Mouse (Mus musculus) intestine, embryonic 15.5 days (tissue): ENCODE results near the gene Dennd6a. TPM values are rescaled to one million over a fixed set of nuclear protein-coding genes. Genes with fewer than 3 reads are reported as not detected.
"Not testable (repeated sequence)": the region's sequence is repeated elsewhere in the genome, so short reads cannot be mapped to it uniquely, and the experiment has no call there.

Experiments used
- ATAC-seq: fragments of 200-750 bp; cut with Nextera tagmentation; 2 replicates; pipeline ENCODE4 v1.8.0; 2017; ENCODE audit warnings: moderate TSS enrichment, moderate library complexity
- H3K27ac ChIP-seq: fragments of 300-500 bp; sonication (generic); 2 replicates; pipeline ENCODE4 v1.5.1; 2015; ENCODE audit warnings: mild to moderate bottlenecking, inconsistent platforms
- H3K27me3 ChIP-seq: fragments of 300-500 bp; sonication (generic); replicated peaks from 2 replicates; pipeline ENCODE4 v1.6.1; 2015; ENCODE audit warnings: inconsistent platforms
- H3K36me3 ChIP-seq: fragments of 300-500 bp; sonication (generic); 2 replicates; pipeline ENCODE4 v1.6.1; 2015; ENCODE audit warnings: inconsistent platforms
- H3K4me1 ChIP-seq: fragments of 300-500 bp; sonication (generic); replicated peaks from 2 replicates; pipeline ENCODE4 v1.6.1; 2015; ENCODE audit warnings: inconsistent platforms
- H3K4me2 ChIP-seq: fragments of 300-500 bp; sonication (generic); replicated peaks from 2 replicates; pipeline ENCODE4 v1.6.1; 2015; ENCODE audit warnings: mild to moderate bottlenecking, inconsistent platforms
- H3K4me3 ChIP-seq: fragments of 300-500 bp; sonication (generic); replicated peaks from 2 replicates; pipeline ENCODE4 v1.5.1; 2015; ENCODE audit warnings: inconsistent platforms
- H3K9ac ChIP-seq: fragments of 300-500 bp; sonication (generic); 2 replicates; pipeline ENCODE4 v1.6.1; 2015; ENCODE audit warnings: inconsistent platforms
- H3K9me3 ChIP-seq: fragments of 300-500 bp; sonication (generic); 2 replicates; pipeline ENCODE4 v1.6.1; 2016; ENCODE audit warnings: inconsistent platforms
- WGBS: fragments of 180-500 bp; shearing (Covaris S2); methylation state at CpG from one replicate; pipeline ENCODE4 v1.1.7; 2015; 5-methylcytosine and 5-hydroxymethylcytosine counted together
- polyA plus RNA-seq: library from polyadenylated mRNA; unstranded; fragments of >200 nt; fragmentation: Nextera tagmentation; extraction: Ambion mirVana; gene quantifications from 2 replicates; pipeline ENCODE4 v1.2.1, GENCODE M21; 2015

The Dennd6a gene
- polyA plus RNA-seq, 1 experiment from 2014 or later = 32.0 TPM

DNA sequence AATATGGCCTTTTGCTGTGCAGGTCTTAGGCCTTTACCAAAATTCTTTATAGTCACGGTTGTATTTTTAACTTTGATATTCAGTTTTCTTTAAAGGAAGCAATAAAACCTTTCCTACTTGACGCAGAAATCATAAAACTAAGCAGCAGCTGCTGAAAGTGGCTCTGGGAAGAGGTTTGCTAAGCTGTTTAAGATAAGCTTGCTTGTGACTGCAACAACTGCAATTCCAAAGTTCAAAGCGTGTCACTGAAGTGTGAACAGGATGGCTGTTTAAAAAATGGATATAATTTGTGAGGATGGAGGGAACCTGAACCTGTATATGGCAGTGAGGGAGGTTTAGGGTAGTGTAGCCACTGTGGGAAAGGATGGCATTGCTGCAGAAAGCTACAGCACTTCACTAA, 88.4 kb downstream of the Dennd6a start:
- Histone ChIP-seq H3K4me2 (no peak overlapping the region), H3K9me3 (no peaks in the 10 kb centered on the region), H3K4me1 (peaks cover 4% of the 10 kb centered on the region; the same call in 1 of the 2 replicates), H3K9ac (no peak overlapping the region), H3K27ac (no peak overlapping the region), H3K27me3 (no peaks in the 10 kb centered on the region), H3K4me3 (no peak overlapping the region), H3K36me3 (peaks cover 12% of the 10 kb centered on the region; the same call in 1 of the 2 replicates)
- peak; percentile 88 for ATAC-seq
- WGBS = 51% methylated on average over 3 of the region's 3 CpGs

DNA sequence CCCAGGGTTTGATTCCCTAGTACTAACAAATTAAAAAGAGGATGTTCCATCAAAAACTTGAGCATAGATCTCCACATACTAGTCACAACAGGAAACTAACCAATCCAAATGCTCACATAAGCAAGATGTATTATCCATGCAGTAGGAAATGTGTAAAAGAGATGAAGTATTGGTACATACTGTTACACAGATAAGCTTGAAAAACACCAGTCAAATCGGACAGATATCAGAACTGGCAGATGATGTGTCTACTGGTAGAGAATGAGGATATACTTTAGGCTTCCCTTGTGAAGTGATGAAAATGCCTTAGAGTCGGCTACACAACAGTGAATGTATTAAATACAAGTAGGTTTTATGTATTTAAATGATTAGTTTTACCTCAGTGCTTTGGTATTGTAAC, 88.8 kb downstream of the Dennd6a start:
- ATAC-seq = peak; percentile 17; the same call in 1 of the 2 replicates
- Histone ChIP-seq H3K27ac (no peak overlapping the region), H3K4me2 (no peak overlapping the region), H3K36me3 (peaks cover 8% of the 10 kb centered on the region; the same call in 1 of the 2 replicates), H3K27me3 (no peaks in the 10 kb centered on the region), H3K4me3 (no peak overlapping the region), H3K9ac (no peak overlapping the region), H3K9me3 (no peaks in the 10 kb centered on the region), H3K4me1 (peaks cover 5% of the 10 kb centered on the region; the same call in 1 of the 2 replicates)
- 78% methylated on average over 2 of the region's 2 CpGs for WGBS

DNA sequence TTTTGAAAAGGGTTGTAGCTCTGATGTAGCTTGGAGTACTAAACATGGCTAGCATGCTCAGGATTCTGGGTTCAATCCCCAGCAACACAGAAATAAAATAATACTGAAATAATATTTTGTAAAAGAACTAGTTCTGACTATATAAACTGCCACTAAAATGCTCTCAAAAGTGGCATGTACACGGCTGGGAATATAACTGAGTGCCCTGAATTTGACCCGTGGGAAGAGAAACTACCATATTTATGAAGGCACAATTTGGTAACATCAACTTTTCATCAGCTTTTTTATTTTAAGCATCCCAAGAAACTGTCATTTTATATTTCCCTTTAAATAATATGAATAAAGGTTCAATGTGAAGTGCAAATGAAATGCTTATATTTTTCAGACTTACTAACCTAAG, 90.2 kb downstream of the Dennd6a start:
- Histone ChIP-seq H3K9ac (no peak overlapping the region), H3K27ac (no peak overlapping the region), H3K27me3 (no peaks in the 10 kb centered on the region), H3K4me2 (no peak overlapping the region), H3K4me3 (no peak overlapping the region), H3K4me1 (peaks cover 5% of the 10 kb centered on the region; the same call in 1 of the 2 replicates), H3K9me3 (no peaks in the 10 kb centered on the region), H3K36me3 (peaks cover 5% of the 10 kb centered on the region; the same call in 1 of the 2 replicates)
- 90% methylated on average over 2 of the region's 2 CpGs for WGBS
- no peak for ATAC-seq

DNA sequence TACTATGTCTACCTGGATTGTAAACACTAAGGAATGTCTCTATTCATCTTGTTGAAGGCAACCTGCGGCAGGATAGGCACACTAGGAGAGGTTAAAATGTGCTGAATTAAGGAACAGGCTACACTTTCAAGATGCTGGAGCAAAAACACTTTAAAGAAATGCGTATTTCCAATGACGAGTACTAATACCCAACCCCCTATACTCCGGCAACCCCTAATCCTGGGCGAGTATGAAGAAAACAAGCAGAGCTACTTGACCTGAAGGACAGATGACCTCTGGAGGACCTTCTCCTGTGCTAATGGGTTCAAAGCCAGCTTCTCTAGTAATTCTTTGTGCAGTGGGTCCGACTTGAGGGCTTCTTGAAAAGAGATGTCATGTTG, 94.3 kb downstream of the Dennd6a start:
- H3K27ac ChIP-seq = peak overlapping the region; percentile 89; the same call in 1 of the 2 replicates
- ATAC-seq = no peak
- H3K4me1 ChIP-seq = peaks cover 5% of the 10 kb centered on the region; the same call in 1 of the 2 replicates
- peaks cover 5% of the 10 kb centered on the region; the same call in 1 of the 2 replicates for H3K36me3 ChIP-seq
- H3K4me3 ChIP-seq = peak overlapping the region; percentile 96
- H3K9ac ChIP-seq = peak overlapping the region; percentile 86
- H3K4me2 ChIP-seq = peak overlapping the region; percentile 85
- WGBS = 12% methylated on average over 6 of the region's 6 CpGs
- no peaks in the 10 kb centered on the region for H3K27me3 ChIP-seq
- no peaks in the 10 kb centered on the region for H3K9me3 ChIP-seq

DNA sequence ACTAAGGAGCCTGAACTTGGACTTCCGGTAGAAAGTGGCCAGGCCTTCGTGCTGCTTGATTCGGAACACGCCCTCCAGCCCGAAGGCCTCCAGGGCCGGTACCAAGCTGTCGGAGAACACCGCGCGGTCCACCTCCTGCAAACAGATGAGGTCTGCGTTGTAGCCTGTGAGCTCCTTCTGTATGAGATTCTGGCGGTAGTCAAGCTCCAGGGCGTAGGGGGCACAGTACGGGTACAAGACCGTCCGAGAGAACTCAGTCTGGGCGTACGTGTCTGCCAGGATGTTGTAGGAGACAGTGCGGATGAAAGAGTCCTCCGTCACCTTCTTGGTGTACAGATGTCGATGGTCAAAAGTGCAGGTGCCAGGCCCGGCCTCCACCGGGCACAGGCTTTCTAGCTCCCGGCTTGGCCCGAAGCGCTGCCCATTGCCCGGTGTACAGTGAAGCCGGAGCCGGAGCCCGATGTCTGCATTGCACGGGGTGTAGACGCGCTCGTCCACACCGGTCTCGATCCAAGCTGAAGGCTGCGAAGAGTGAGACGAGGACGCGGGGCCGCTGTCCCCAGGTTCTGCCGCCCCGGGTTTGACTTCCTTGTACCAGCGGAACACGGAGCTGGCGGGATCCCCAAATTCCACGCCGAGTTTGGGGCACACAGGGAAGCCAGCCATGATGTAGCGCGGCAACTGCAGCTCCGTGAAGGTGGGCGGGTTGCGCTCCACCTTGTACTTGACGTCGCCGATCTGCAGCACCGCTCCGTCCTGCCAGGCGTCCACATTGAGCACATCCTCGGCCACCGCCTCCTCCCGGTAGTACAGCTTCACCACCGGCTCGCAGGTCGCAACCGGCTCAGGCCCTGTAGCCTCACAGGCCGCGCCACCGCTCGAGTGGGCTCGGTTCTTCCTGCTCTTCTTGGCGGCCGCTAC, 95.0 kb downstream of the Dennd6a start:
- peak; percentile 58 for ATAC-seq
- Histone ChIP-seq H3K4me3 (peak overlapping the region; percentile 96), H3K9me3 (no peaks in the 10 kb centered on the region), H3K27ac (peak overlapping the region; percentile 89), H3K36me3 (peaks cover 5% of the 10 kb centered on the region; the same call in 1 of the 2 replicates), H3K4me1 (peaks cover 5% of the 10 kb centered on the region; the same call in 1 of the 2 replicates), H3K27me3 (no peaks in the 10 kb centered on the region), H3K9ac (peak overlapping the region; percentile 86), H3K4me2 (peak overlapping the region; percentile 85)
- under 1% methylated on average over 73 of the region's 73 CpGs for WGBS

DNA sequence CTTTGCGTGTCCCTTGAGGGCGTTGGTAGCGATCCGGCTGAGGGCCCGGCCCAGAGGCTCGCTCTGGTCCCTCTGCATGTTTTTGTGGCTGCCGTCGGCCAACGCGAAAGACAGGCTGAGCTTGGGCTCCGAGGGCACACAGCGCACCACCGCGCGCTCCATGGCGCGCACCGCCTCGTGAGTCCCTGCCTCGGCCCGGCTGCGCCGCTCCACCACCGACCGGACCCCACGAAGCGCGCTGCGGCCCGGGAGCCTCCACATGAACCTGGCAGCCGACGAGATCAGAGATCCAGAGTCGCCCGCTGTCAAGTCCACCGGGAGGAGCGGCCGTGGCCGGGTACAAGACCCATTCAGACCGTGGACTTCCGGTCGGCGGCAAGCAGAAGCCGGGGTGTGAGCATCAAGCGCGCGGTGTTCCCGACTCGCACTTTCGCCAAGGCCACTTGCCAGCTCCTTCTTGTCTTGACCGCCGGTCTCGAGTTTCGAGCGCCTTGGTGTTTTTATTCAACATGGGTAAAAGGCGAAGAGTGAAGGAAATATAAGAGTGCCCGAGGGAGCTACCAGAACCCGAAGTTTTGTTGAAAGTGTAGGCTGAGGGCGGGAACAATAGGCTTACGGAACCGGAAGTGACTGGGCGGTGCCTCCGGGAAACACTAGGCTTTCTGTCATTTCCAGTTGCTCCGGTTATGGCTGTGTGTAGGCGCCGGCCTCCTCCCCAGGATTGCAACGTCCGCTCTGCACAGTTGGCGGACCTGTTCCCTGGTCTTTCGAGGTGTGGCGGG, 95.8 kb downstream of the Dennd6a start, which contains the start of gene Pde12:
Pde12 (minus strand) TSS at position 592 of the 782 bp plus-strand sequence.
- Histone ChIP-seq H3K36me3 (peaks cover 5% of the 10 kb centered on the region; the same call in 1 of the 2 replicates), H3K4me3 (peak within 1 kb of the TSS; percentile 96), H3K9me3 (no peaks in the 10 kb centered on the region), H3K27ac (peak within 1 kb of the TSS; percentile 89), H3K9ac (peak within 1 kb of the TSS; percentile 86), H3K4me1 (peaks cover 5% of the 10 kb centered on the region; the same call in 1 of the 2 replicates), H3K27me3 (no peaks in the 10 kb centered on the region), H3K4me2 (peak within 1 kb of the TSS; percentile 85)
- peak; percentile 93 for ATAC-seq
- WGBS = under 1% methylated on average over 70 of the region's 70 CpGs

DNA sequence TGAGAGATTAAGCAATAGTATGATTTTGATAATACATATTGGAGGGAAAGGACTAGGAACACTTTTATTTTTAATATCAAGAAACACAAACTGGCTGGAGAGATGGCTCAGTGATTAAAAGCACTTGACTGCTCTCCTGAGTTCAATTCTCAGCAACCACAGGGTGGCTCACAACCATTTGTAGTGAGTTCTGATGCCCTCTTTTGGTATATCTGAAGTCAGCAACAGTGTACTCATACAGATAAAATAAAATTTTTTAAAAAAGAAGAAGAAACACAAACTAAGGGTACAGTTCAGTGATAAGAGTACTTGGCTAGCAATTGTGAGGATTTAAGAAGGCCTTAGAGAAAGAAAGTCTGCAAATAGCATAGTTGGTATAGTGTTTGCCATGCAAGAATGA, 97.3 kb downstream of the Dennd6a start:
- ATAC-seq = no peak
- Histone ChIP-seq H3K27ac (no peak overlapping the region), H3K9ac (no peak overlapping the region), H3K27me3 (no peaks in the 10 kb centered on the region), H3K4me3 (no peak overlapping the region), H3K9me3 (no peaks in the 10 kb centered on the region), H3K36me3 (no peaks in the 10 kb centered on the region), H3K4me2 (no peak overlapping the region), H3K4me1 (peaks cover 5% of the 10 kb centered on the region; the same call in 1 of the 2 replicates)

DNA sequence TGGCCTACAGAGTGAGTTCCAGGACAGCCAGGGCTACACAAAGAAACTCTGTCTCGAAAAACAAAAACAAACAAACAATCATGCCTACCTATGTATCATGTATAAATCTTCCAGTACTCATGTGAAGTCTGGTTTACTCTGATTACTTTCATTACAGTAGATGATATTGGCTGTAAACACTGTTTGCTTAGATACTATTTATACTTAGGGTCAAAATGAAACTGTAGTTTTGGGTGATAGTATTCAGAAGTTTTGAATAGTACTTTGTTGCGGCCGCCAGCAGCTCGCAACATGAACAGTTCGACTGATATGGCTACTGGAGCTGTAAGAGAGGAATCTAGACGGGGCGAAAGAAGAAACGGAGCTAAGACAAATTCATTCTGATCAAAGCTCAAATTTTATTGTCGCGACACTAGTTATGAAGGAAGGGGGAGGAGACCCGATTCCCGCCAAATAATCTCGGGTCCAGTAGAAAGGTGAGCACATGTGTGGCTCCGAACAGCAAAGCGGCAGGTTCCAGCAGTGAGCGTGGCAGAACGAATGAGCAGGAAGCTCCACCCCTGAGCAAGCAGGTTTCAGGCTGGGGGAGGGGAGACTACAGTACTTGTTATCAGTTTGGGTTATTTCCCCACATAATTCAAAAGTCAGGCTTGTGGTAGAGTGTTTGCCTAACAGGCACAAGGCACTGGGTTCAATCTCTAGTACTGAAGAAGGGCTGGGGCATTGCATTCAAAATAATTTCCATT, 98.4 kb downstream of the Dennd6a start:
- H3K9ac ChIP-seq, H3K4me3 ChIP-seq, ATAC-seq, H3K9me3 ChIP-seq, H3K36me3 ChIP-seq, H3K4me2 ChIP-seq, H3K27ac ChIP-seq, H3K27me3 ChIP-seq, H3K4me1 ChIP-seq: not testable (repeated sequence)
- WGBS = 67% methylated on average over 17 of the region's 17 CpGs

DNA sequence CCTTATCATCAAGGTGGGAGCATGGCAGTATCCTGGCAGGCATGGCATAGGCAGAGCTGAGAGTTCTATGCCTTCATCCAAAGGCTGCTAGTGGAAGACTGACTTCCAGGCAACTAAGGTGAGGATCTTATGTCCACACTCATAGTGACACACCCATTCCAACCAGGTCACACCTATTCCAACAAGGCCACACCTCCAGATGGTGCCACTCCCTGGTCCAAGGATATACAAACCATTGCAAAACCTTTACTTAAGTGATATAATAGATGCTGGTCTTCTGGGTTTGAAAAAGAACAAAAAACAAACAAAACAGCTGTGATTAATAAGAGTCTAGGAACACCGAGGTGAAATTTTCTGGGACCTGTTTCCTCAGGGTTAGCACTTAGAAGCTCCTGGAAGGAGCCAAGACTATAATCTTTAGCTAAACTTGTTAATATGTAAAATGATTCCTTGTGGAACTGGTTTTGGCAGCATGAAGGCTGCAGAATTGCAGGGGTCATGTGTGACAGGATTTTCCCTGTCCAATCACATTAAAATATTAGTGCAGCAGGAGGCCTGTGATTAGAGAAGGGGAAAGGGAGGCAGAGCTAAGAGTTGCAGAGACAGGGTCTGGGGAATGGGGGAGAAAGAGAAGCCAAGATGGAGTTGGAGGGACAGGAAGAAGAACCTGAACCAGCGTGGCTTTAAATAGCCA, 101.0 kb downstream of the Dennd6a start:
- not testable (repeated sequence) for H3K9ac ChIP-seq, H3K27me3 ChIP-seq, H3K36me3 ChIP-seq, ATAC-seq, H3K27ac ChIP-seq, H3K9me3 ChIP-seq, H3K4me2 ChIP-seq, H3K4me3 ChIP-seq, H3K4me1 ChIP-seq
- 78% methylated on average over 2 of the region's 2 CpGs for WGBS

DNA sequence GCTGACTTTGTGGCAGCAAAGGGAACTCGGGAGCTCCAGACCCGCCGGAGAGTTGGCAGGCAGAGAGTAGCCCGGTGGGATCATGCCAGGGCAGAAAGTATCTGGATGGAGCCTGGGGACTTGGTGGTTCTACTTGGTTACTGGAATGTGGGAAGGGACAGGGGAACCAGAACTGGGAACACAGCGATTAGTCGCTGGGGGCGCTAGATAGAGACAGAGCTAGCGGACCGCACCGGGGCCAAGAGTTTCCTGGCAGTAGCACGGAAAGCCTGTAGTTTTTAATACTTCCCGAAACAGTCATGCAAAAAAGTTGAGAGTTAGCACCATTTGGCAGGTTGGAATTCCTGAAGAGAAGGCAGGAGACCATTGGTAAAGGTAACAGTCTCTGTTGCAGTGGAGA, 101.7 kb downstream of the Dennd6a start:
- Histone ChIP-seq H3K4me1 (no peaks in the 10 kb centered on the region; the same call in 1 of the 2 replicates), H3K27me3 (no peaks in the 10 kb centered on the region), H3K36me3 (no peaks in the 10 kb centered on the region), H3K27ac (no peak overlapping the region), H3K4me3 (no peak overlapping the region), H3K4me2 (no peak overlapping the region), H3K9me3 (no peaks in the 10 kb centered on the region), H3K9ac (no peak overlapping the region)
- no peak for ATAC-seq
- 20% methylated on average over 12 of the region's 12 CpGs for WGBS

DNA sequence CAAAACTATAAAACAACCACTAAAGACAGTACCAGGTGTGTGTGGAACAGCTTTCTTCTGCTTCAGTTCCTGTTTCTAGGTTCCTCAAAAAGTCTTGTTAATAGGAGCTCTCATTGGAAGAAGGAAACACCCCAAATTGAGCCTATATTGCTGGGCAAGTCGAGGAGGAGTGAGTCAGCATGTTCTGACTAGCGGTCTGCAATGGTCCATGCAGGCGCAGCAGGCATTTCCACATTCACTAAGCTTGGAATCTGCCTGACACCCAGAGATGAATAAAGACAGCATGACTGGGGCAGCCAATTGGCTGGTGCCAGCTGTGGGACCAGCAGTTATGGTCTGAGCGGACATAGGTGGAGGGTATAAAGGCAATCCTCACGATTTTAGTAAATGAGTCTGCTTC, 102.1 kb downstream of the Dennd6a start:
- Histone ChIP-seq H3K9ac (no peak overlapping the region), H3K27ac (no peak overlapping the region), H3K4me1 (no peaks in the 10 kb centered on the region), H3K4me3 (no peak overlapping the region), H3K4me2 (no peak overlapping the region), H3K27me3 (no peaks in the 10 kb centered on the region), H3K36me3 (no peaks in the 10 kb centered on the region), H3K9me3 (no peaks in the 10 kb centered on the region)
- ATAC-seq = no peak
- WGBS = 80% methylated on average over 5 of the region's 5 CpGs
